Mouse (Mus musculus) heart, adult 2 months (tissue): ENCODE results near the gene Fhit. TPM values are rescaled to one million over a fixed set of nuclear protein-coding genes. Genes with fewer than 3 reads are reported as not detected.

Experiments used
- DNase-seq, 2 experiments: peaks; one replicate each; pipeline ENCODE4 v3.0.0; 2021
- H3K27ac ChIP-seq: fragments of 200-600 bp; 2 replicates; pipeline ENCODE4 v1.8.1; 2022
- H3K27me3 ChIP-seq: fragments of 200-500 bp; 2 replicates; pipeline ENCODE4 v1.6.1; 2012; ENCODE audit warnings: mild to moderate bottlenecking, low read length, inconsistent platforms, mixed read lengths; ENCODE audit not compliant: control insufficient read depth, insufficient read depth
- H3K36me3 ChIP-seq: fragments of 200-500 bp; 2 replicates; pipeline ENCODE4 v1.6.1; 2012; ENCODE audit warnings: low read length, inconsistent platforms; ENCODE audit not compliant: control insufficient read depth, insufficient read depth
- H3K4me1 ChIP-seq: fragments of 200-500 bp; 2 replicates; pipeline ENCODE4 v1.6.1; 2011; ENCODE audit warnings: low read length; ENCODE audit not compliant: control insufficient read depth, insufficient read depth
- H3K4me3 ChIP-seq: fragments of 200-600 bp; 2 replicates; pipeline ENCODE4 v1.8.1; 2022
- H3K79me2 ChIP-seq: fragments of 200-500 bp; replicated peaks from 2 replicates; pipeline ENCODE4 v1.6.1; 2012; ENCODE audit warnings: mild to moderate bottlenecking, inconsistent platforms, low read length, moderate library complexity, mixed read lengths; ENCODE audit not compliant: control insufficient read depth, insufficient read depth
- H3K9ac ChIP-seq: fragments of 200-500 bp; 2 replicates; pipeline ENCODE4 v1.6.1; 2012; ENCODE audit warnings: low read depth, mild to moderate bottlenecking, control low read depth, inconsistent platforms, low read length, mixed read lengths
- CTCF ChIP-seq: fragments of 200-600 bp; IDR thresholded peaks from 2 replicates; pipeline ENCODE4 v1.8.1; 2022; ENCODE audit warnings: antibody characterized with exemption, mild to moderate bottlenecking, moderate library complexity
- EP300 ChIP-seq: fragments of 200-500 bp; IDR thresholded peaks from 2 replicates; pipeline ENCODE4 v1.6.1; 2011; ENCODE audit warnings: low read depth, low read length, control low read depth; ENCODE audit not compliant: insufficient read depth
- POLR2A ChIP-seq: fragments of 200-500 bp; IDR thresholded peaks from 2 replicates; pipeline ENCODE4 v1.6.1; 2011; ENCODE audit warnings: mild to moderate bottlenecking, low read depth, low read length, control low read depth; ENCODE audit not compliant: insufficient read depth
- WGBS: fragments of 180-500 bp; shearing (Covaris S2); methylation state at CpG from one replicate; pipeline ENCODE4 v1.1.7; 2018; 5-methylcytosine and 5-hydroxymethylcytosine counted together
- intact Hi-C: fragments of 180-260 bp; cut with DNase I; formaldehyde crosslinking; loops from one replicate; pipeline ENCODE4 v1.15.1; 2025
- polyA plus RNA-seq: library from polyadenylated mRNA; depleted of rRNA; stranded (reverse); fragments of >200 nt; gene quantifications from 2 replicates; pipeline ENCODE4 v1.2.3, GENCODE M21; 2012
- total RNA-seq, 2 experiments: library from RNA; stranded (reverse); gene quantifications; 2 replicates each; pipeline ENCODE4 v1.2.3; 2021

Gene Fhit
- total and polyA plus RNA-seq, 3 experiments, result 1.7 to 2.3 (median 1.7) TPM

GRCm38 (mm10) chr14:10367783-10368680, 793.8 kb downstream of the Fhit start:
- Histone ChIP-seq H3K36me3 (no peaks in the 10 kb centered on the region), H3K9ac (no peak overlapping the region), H3K27me3 (no peaks in the 10 kb centered on the region), H3K27ac (no peak overlapping the region), H3K79me2 (no peaks in the 10 kb centered on the region), H3K4me3 (no peak overlapping the region), H3K4me1 (no peaks in the 10 kb centered on the region)
- no peak for DNase-seq
- no peak for TF ChIP-seq EP300
- TF ChIP-seq CTCF, result no peak
- TF ChIP-seq POLR2A, result no peak
- intact Hi-C loops, result no loop called here
- 62% methylated on average over 5 of the region's 5 CpGs for WGBS

- intact Hi-C loops, result no loop called here
- no peak for TF ChIP-seq POLR2A
- no peak for TF ChIP-seq CTCF
- TF ChIP-seq EP300, result no peak
- no peak for DNase-seq
- Histone ChIP-seq H3K4me1 (no peaks in the 10 kb centered on the region), H3K9ac (no peak overlapping the region), H3K27ac (no peak overlapping the region), H3K27me3 (no peaks in the 10 kb centered on the region), H3K79me2 (no peaks in the 10 kb centered on the region), H3K36me3 (no peaks in the 10 kb centered on the region), H3K4me3 (no peak overlapping the region)
- WGBS, result 79% methylated on average over 4 of the region's 4 CpGs
These were observed 795.0 kb downstream of the Fhit start for GRCm38 (mm10) chr14:10366808-10367207.

GRCm38 (mm10) chr14:10364281-10364680, 797.6 kb downstream of the Fhit start:
- no peak overlapping the region for H3K4me3 ChIP-seq
- no peak overlapping the region for H3K9ac ChIP-seq
- H3K4me1 ChIP-seq, result no peaks in the 10 kb centered on the region
- H3K36me3 ChIP-seq, result no peaks in the 10 kb centered on the region
- no peak for TF ChIP-seq EP300
- no peak overlapping the region for H3K27ac ChIP-seq
- intact Hi-C loops, result no loop called here
- no peaks in the 10 kb centered on the region for H3K79me2 ChIP-seq
- H3K27me3 ChIP-seq, result no peaks in the 10 kb centered on the region
- WGBS, result 75% methylated on average over 6 of the region's 6 CpGs
- DNase-seq, result no peak

- TF ChIP-seq EP300 (no peak), POLR2A (no peak), CTCF (no peak)
- Histone ChIP-seq H3K36me3 (no peaks in the 10 kb centered on the region), H3K4me3 (no peak overlapping the region), H3K9ac (no peak overlapping the region), H3K27me3 (no peaks in the 10 kb centered on the region), H3K4me1 (no peaks in the 10 kb centered on the region), H3K27ac (no peak overlapping the region), H3K79me2 (no peaks in the 10 kb centered on the region)
- DNase-seq, result no peak
- intact Hi-C loops, result no loop called here
- WGBS, result 72% methylated on average over 1 of the region's 1 CpGs
These were observed 798.5 kb downstream of the Fhit start for GRCm38 (mm10) chr14:10363306-10363705.

- H3K27me3 ChIP-seq, result no peaks in the 10 kb centered on the region
- TF ChIP-seq EP300 (no peak), POLR2A (no peak)
- H3K9ac ChIP-seq, result no peak overlapping the region
- no peak overlapping the region for H3K27ac ChIP-seq
- H3K4me3 ChIP-seq, result no peak overlapping the region
- no peak for DNase-seq
- no peaks in the 10 kb centered on the region for H3K36me3 ChIP-seq
- intact Hi-C loops, result no loop called here
- no peaks in the 10 kb centered on the region; the same call in 1 of the 2 replicates for H3K4me1 ChIP-seq
- H3K79me2 ChIP-seq, result no peaks in the 10 kb centered on the region
These were observed 815.9 kb downstream of the Fhit start for GRCm38 (mm10) chr14:10345905-10346304.

GRCm38 (mm10) chr14:10344064-10344463, 817.8 kb downstream of the Fhit start:
- Histone ChIP-seq H3K27ac (no peak overlapping the region), H3K36me3 (no peaks in the 10 kb centered on the region), H3K27me3 (no peaks in the 10 kb centered on the region), H3K79me2 (no peaks in the 10 kb centered on the region), H3K9ac (no peak overlapping the region), H3K4me3 (no peak overlapping the region), H3K4me1 (no peaks in the 10 kb centered on the region; the same call in 1 of the 2 replicates)
- DNase-seq, result no peak
- no peak for TF ChIP-seq CTCF
- TF ChIP-seq POLR2A, result no peak
- no peak for TF ChIP-seq EP300
- 83% methylated on average over 1 of the region's 1 CpGs for WGBS
- intact Hi-C loops, result no loop called here
